Mouse (Mus musculus) splenic B cell, adult 2 months (primary cell): ENCODE data around the gene Pm20d1.

Source experiments
- DNase-seq: peaks from one replicate; pipeline ENCODE4 v3.0.0-alpha.2; 2011; ENCODE audit warnings: low read depth, low spot score
- H3K27me3 ChIP-seq: 2 replicates; pipeline ENCODE4 v1.6.1; 2012; ENCODE audit warnings: mild to moderate bottlenecking, low read length, moderate library complexity, mixed read lengths; ENCODE audit not compliant: control insufficient read depth, poor library complexity, insufficient read depth, severe bottlenecking
- H3K36me3 ChIP-seq: 2 replicates; pipeline ENCODE4 v1.6.1; 2012; ENCODE audit warnings: mild to moderate bottlenecking, low read length, moderate library complexity, mixed read lengths; ENCODE audit not compliant: control insufficient read depth, poor library complexity, insufficient read depth, severe bottlenecking

Gene Pm20d1

GRCm38 (mm10) chr1:131869561-131869960 lies 72.4 kb downstream of the Pm20d1 start:
- DNase-seq = no peak
- Histone ChIP-seq H3K36me3 (peaks cover 6% of the 10 kb centered on the region; the same call in 1 of the 2 replicates), H3K27me3 (no peaks in the 10 kb centered on the region)
